Mouse (Mus musculus): Measurements from ENCODE around the gene Atp13a2.

Atp13a2 gene

GRCm38 (mm10) chr4:140986711-140987395 lies at the start of gene Atp13a2:
Gene Atp13a2, plus strand, starts transcription at chr4:140986873.
- DNase-seq (ENCODE audit: low spot score in 2 of 2): peak; percentile 84 to 93

GRCm38 (mm10) chr4:140944356-140944755 lies 42.3 kb upstream of the Atp13a2 start:
- DNase-seq (ENCODE audit: low spot score in 2 of 2): no peak

- DNase-seq (ENCODE audit: low spot score in 2 of 2): no peak
Observed at GRCm38 (mm10) chr4:140944961-140945442, 41.7 kb upstream of the Atp13a2 start.

GRCm38 (mm10) chr4:140945571-140945970 lies 41.1 kb upstream of the Atp13a2 start:
- no peak for DNase-seq (ENCODE audit: low spot score in 2 of 2)

- no peak for DNase-seq (ENCODE audit: low spot score in 2 of 2)
Observed at GRCm38 (mm10) chr4:140946048-140946447, 40.6 kb upstream of the Atp13a2 start.

GRCm38 (mm10) chr4:140946580-140947205 lies 40.0 kb upstream of the Atp13a2 start:
- DNase-seq (ENCODE audit: low spot score in 2 of 2): no peak

- no peak for DNase-seq (ENCODE audit: low spot score in 2 of 2)
Observed at GRCm38 (mm10) chr4:140947487-140948440, 38.9 kb upstream of the Atp13a2 start.

GRCm38 (mm10) chr4:140948481-140948880 lies 38.2 kb upstream of the Atp13a2 start:
- DNase-seq (ENCODE audit: low spot score in 2 of 2): no peak

GRCm38 (mm10) chr4:140949052-140949451 lies 37.6 kb upstream of the Atp13a2 start:
- DNase-seq (ENCODE audit: low spot score in 2 of 2): no peak

- DNase-seq (ENCODE audit: low spot score in 2 of 2): no peak
Observed at GRCm38 (mm10) chr4:140949616-140950015, 37.1 kb upstream of the Atp13a2 start.

GRCm38 (mm10) chr4:140950574-140950973 lies 36.1 kb upstream of the Atp13a2 start:
- DNase-seq (ENCODE audit: low spot score in 2 of 2): no peak

- DNase-seq (ENCODE audit: low spot score in 2 of 2): no peak
Observed at GRCm38 (mm10) chr4:140951861-140952641, 34.6 kb upstream of the Atp13a2 start.

GRCm38 (mm10) chr4:140957131-140957702 lies 29.5 kb upstream of the Atp13a2 start:
- no peak for DNase-seq (ENCODE audit: low spot score in 2 of 2)

GRCm38 (mm10) chr4:140957725-140958124 lies 28.9 kb upstream of the Atp13a2 start:
- DNase-seq (ENCODE audit: low spot score in 2 of 2): peak; percentile 52 to 72

- DNase-seq (ENCODE audit: low spot score in 2 of 2): no peak
Observed at GRCm38 (mm10) chr4:140958319-140958718, 28.4 kb upstream of the Atp13a2 start.

GRCm38 (mm10) chr4:140959128-140959679 lies 27.5 kb upstream of the Atp13a2 start:
- no peak for DNase-seq (ENCODE audit: low spot score in 2 of 2)

- DNase-seq (ENCODE audit: low spot score in 2 of 2): no peak
Observed at GRCm38 (mm10) chr4:140959715-140960479, 26.8 kb upstream of the Atp13a2 start.

- DNase-seq (ENCODE audit: low spot score in 2 of 2): peak; percentile 95 to 96
Observed at GRCm38 (mm10) chr4:140960781-140961466, 25.7 kb upstream of the Atp13a2 start, which contains the start of gene Sdhb. Gene Sdhb, plus strand, starts transcription at chr4:140961203.
